8 mouse cellular contexts compared by ENCODE assay signal in the genomic region with DNA sequence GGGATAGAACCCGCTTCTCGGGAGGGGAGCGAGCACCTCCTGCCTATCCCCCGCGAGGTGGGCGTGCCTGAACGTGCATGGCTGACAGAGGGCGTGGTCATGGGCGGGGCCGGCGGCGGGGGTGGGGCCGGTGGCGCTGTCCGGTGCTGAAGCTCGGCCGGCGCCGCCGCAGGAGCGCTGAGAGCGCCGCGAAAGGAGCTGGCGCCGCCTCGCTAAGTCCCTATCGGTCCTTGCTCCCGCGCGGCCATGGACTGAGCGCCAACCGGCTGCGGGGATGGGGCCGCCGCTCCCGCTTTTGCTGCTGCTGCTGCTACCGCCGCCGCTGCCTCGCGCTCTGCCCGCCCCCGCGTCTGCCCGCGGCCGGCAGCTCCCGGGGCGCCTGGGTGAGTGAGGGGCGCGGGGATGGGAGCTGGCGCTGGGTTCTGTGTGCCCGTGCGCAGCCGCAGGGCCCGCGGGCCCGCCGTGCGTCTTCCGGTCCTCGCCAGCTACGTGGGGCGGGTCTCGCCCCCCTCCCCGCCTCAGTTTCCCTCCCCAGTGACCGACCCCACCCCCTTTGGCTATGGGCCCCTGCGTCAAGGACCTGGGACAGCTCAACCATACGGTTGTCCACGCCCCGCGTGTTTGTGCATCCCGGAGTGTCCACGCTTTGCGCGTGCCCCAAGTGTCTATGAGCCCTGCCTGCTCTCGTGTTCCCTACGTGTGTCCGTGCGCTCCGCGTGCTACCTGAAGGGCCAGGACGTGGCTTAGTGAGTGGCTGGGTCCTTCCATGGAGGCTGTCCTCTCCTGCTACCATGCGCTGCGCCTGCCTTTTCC. TPM values are rescaled to one million over a fixed set of nuclear protein-coding genes. Genes with fewer than 3 reads are reported as not detected.
DNase-seq lines count a peak whose midpoint lies in the region; ATAC-seq and TF ChIP-seq lines count a peak whose summit lies in the region.

TSS of gene Ptprn2 (plus strand) at position 130 of the 813 bp plus-strand sequence.

- H3K4me1 ChIP-seq in G1E (ENCODE audit: insufficient read depth, low read depth, low read length), result no peaks in the 10 kb centered on the region
- H3K4me1 ChIP-seq in forebrain, embryonic 16.5 days (replicated peaks; ENCODE audit: control insufficient read depth, insufficient read depth, low read length), result peaks cover 11% of the 10 kb centered on the region
- H3K4me1 ChIP-seq in hindbrain, embryonic 16.5 days (ENCODE audit: control insufficient read depth, insufficient read depth, low read depth, low read length), result peaks cover 7% of the 10 kb centered on the region
- peaks cover 7% of the 10 kb centered on the region for H3K4me1 ChIP-seq in lung, postnatal 0 days (ENCODE audit: insufficient read depth, low read depth, low read length)

- peak within 1 kb of the TSS; percentile 81 for H3K9ac ChIP-seq in forebrain, embryonic 16.5 days (replicated peaks; ENCODE audit: low read depth, low read length)
- peak within 1 kb of the TSS; percentile 90 for H3K9ac ChIP-seq in hindbrain, embryonic 16.5 days (ENCODE audit: low read depth, low read length)
- H3K9ac ChIP-seq in lung, postnatal 0 days (replicated peaks; ENCODE audit: low read depth), result no peak within 1 kb of the TSS

- H3K4me3 ChIP-seq in G1E (ENCODE audit: low read depth, low read length), result 0 out of 2 replicates have a peak within 1 kb of the TSS, but pooled peaks have one; percentile 2
- peak within 1 kb of the TSS; percentile 73 for H3K4me3 ChIP-seq in forebrain, embryonic 16.5 days (replicated peaks; ENCODE audit: low read length)
- H3K4me3 ChIP-seq in hindbrain, embryonic 16.5 days (ENCODE audit: low read length), result peak within 1 kb of the TSS; percentile 76
- H3K4me3 ChIP-seq in lung, postnatal 0 days (ENCODE audit: low read depth, low read length), result peak within 1 kb of the TSS; percentile 41

- DNase-seq in G1E (ENCODE audit: low spot score), result no peak
- peak; percentile 76 for DNase-seq in cerebellum, adult 11 months
- peak; percentile 63 to 64 for DNase-seq in layer of hippocampus, postnatal 25 days (ENCODE audit: extremely low spot score in 1 of 2, low spot score in 1 of 2)
- peak; percentile 69 for DNase-seq in lung, postnatal 0 days (ENCODE audit: low spot score)
- DNase-seq in ovary, postnatal 36 days (ENCODE audit: low spot score), result peak; percentile 76
- DNase-seq in thymus, postnatal 36 days, result peak; percentile 59 to 69

- peak within 1 kb of the TSS; percentile 81 for H3K4me2 ChIP-seq in forebrain, embryonic 16.5 days (ENCODE audit: low read length)
- peak within 1 kb of the TSS; percentile 87 for H3K4me2 ChIP-seq in hindbrain, embryonic 16.5 days (ENCODE audit: low read length)
- peak within 1 kb of the TSS; percentile 73 for H3K4me2 ChIP-seq in lung, postnatal 0 days (replicated peaks; ENCODE audit: low read depth, low read length)

- no peaks in the 10 kb centered on the region for H3K36me3 ChIP-seq in G1E (replicated peaks)
- no peaks in the 10 kb centered on the region for H3K36me3 ChIP-seq in forebrain, embryonic 16.5 days (ENCODE audit: control insufficient read depth, insufficient read depth)
- H3K36me3 ChIP-seq in hindbrain, embryonic 16.5 days (ENCODE audit: control insufficient read depth, insufficient read depth, low read length), result no peaks in the 10 kb centered on the region
- H3K36me3 ChIP-seq in lung, postnatal 0 days (ENCODE audit: insufficient read depth, low read length), result no peaks in the 10 kb centered on the region

- H3K27me3 ChIP-seq in G1E (ENCODE audit: insufficient read depth, low read length), result peaks cover 3% of the 10 kb centered on the region; the same call in 1 of the 2 replicates
- 0 out of 2 replicates have a peak, but pooled peaks cover 2% of the 10 kb centered on the region for H3K27me3 ChIP-seq in forebrain, embryonic 16.5 days (replicated peaks; ENCODE audit: control insufficient read depth, insufficient read depth, low read length)
- no peaks in the 10 kb centered on the region for H3K27me3 ChIP-seq in hindbrain, embryonic 16.5 days (replicated peaks; ENCODE audit: control insufficient read depth, insufficient read depth, low read length)
- H3K27me3 ChIP-seq in lung, postnatal 0 days (replicated peaks; ENCODE audit: insufficient read depth, low read length), result no peaks in the 10 kb centered on the region

- under 1% methylated on average over 86 of the region's 86 CpGs for WGBS in forebrain, embryonic 16.5 days
- under 1% methylated on average over 79 of the region's 86 CpGs for WGBS in hindbrain, embryonic 16.5 days
- WGBS in lung, postnatal 0 days, result 2% methylated on average over 62 of the region's 86 CpGs

- no peak for TF ChIP-seq CTCF in G1E (IDR thresholded peaks at IDR 0.05; ENCODE audit: low read depth, low read length)
- no peak for TF ChIP-seq CTCF in lung, postnatal 0 days (IDR thresholded peaks at IDR 0.05)

- TF ChIP-seq EP300 in lung, postnatal 0 days (IDR thresholded peaks at IDR 0.05), result no peak

- peak within 1 kb of the TSS; percentile 87 for H3K27ac ChIP-seq in forebrain, embryonic 16.5 days (ENCODE audit: low read length)
- peak within 1 kb of the TSS; percentile 94 for H3K27ac ChIP-seq in hindbrain, embryonic 16.5 days (ENCODE audit: low read depth, low read length)
- H3K27ac ChIP-seq in lung, postnatal 0 days (ENCODE audit: low read length), result no peak within 1 kb of the TSS

- peaks cover 11% of the 10 kb centered on the region for H3K9me3 ChIP-seq in G1E (replicated peaks)
- no peaks in the 10 kb centered on the region for H3K9me3 ChIP-seq in forebrain, embryonic 16.5 days (ENCODE audit: control insufficient read depth, low read length)
- H3K9me3 ChIP-seq in hindbrain, embryonic 16.5 days (ENCODE audit: control insufficient read depth, low read length), result no peaks in the 10 kb centered on the region
- H3K9me3 ChIP-seq in lung, postnatal 0 days (ENCODE audit: low read length), result no peaks in the 10 kb centered on the region

- ATAC-seq in G1E (ENCODE audit: extremely low read depth, insufficient number of reproducible peaks, low FRiP score, poor library complexity, severe bottlenecking), result no peak
- ATAC-seq in forebrain, embryonic 16.5 days, result peak; percentile 90
- ATAC-seq in hindbrain, embryonic 16.5 days, result peak; percentile 91
- peak; percentile 95 for ATAC-seq in lung, postnatal 0 days

RNA-seq across cellular contexts. Expression of gene Ptprn2, which starts in this region (rescaled TPM):
- total RNA-seq in G1E (2014; fragmentation: Nextera tagmentation) (not detected in 2 replicates), G1E (2017) (0.22 and 0.23 TPM in 2 replicates)
- polyA plus RNA-seq in G1E (2012), result not detected in 2 replicates
- 7.9 and 11.5 TPM in 2 replicates for polyA plus RNA-seq in forebrain, embryonic 16.5 days (2015; fragmentation: Nextera tagmentation; extraction: Ambion mirVana)
- 11.7 and 12.0 TPM in 2 replicates for polyA plus RNA-seq in hindbrain, embryonic 16.5 days (2015; fragmentation: Nextera tagmentation; extraction: Ambion mirVana)
- 100 to 1,000 TPM; 303 to 317 TPM for total RNA-seq in layer of hippocampus, postnatal 25 days (2021)
- 0.21 and 0.24 TPM in 2 replicates for polyA plus RNA-seq in lung, postnatal 0 days (2015; fragmentation: Nextera tagmentation; extraction: Ambion mirVana)

Comparison
In these comparisons a context has a peak if more than half of its experiments do, and no peak if none do; other contexts are left out.
1. RNA of gene Ptprn2 (total RNA-seq): 303 to 317 TPM in layer of hippocampus, postnatal 25 days; 0.22 to 0.23 TPM in G1E; every median in the first group is over 100 times any median in the second.
2. Peak in DNase-seq, ATAC-seq, H3K4me3 ChIP-seq and H3K4me2 ChIP-seq in lung, postnatal 0 days; RNA of the gene not detected or under 1 TPM.
3. H3K4me3 ChIP-seq: peak in every context shown above with its lines; median percentile 76 in hindbrain, embryonic 16.5 days; 73 in forebrain, embryonic 16.5 days; 41 in lung, postnatal 0 days; 2 in G1E.
4. Peak in every context shown above with its lines, with median percentiles within 50 percentile points of each other: H3K4me2 ChIP-seq.